Mouse (Mus musculus): ENCODE results near the gene Ssr1.

The Ssr1 gene

GRCm38 (mm10) chr13:37945392-37945791 is 48.6 kb downstream of the Ssr1 start:
- no peak for DNase-seq (ENCODE audit: low spot score)

- peak; percentile 79 for DNase-seq (ENCODE audit: low spot score)
Measured at GRCm38 (mm10) chr13:37944306-37944705, 49.7 kb downstream of the Ssr1 start.

- DNase-seq (ENCODE audit: low spot score): no peak
Measured at GRCm38 (mm10) chr13:37943466-37943865, 50.6 kb downstream of the Ssr1 start.

GRCm38 (mm10) chr13:37942887-37943331 is 51.1 kb downstream of the Ssr1 start:
- no peak for DNase-seq (ENCODE audit: low spot score)

- DNase-seq (ENCODE audit: low spot score): no peak
Measured at GRCm38 (mm10) chr13:37941950-37942886, 51.8 kb downstream of the Ssr1 start.

- no peak for DNase-seq (ENCODE audit: low spot score)
Measured at GRCm38 (mm10) chr13:37941138-37941645, 52.8 kb downstream of the Ssr1 start.

GRCm38 (mm10) chr13:37940649-37941048 is 53.4 kb downstream of the Ssr1 start:
- no peak for DNase-seq (ENCODE audit: low spot score)

- no peak for DNase-seq (ENCODE audit: low spot score)
Measured at GRCm38 (mm10) chr13:37940167-37940566, 53.9 kb downstream of the Ssr1 start.

- DNase-seq (ENCODE audit: low spot score): no peak
Measured at GRCm38 (mm10) chr13:37936351-37936750, 57.7 kb downstream of the Ssr1 start.

- no peak for DNase-seq (ENCODE audit: low spot score)
Measured at GRCm38 (mm10) chr13:37934920-37935319, 59.1 kb downstream of the Ssr1 start.

- DNase-seq (ENCODE audit: low spot score): no peak
Measured at GRCm38 (mm10) chr13:37934075-37934474, 59.9 kb downstream of the Ssr1 start.

- DNase-seq (ENCODE audit: low spot score): no peak
Measured at GRCm38 (mm10) chr13:37931210-37931922, 62.7 kb downstream of the Ssr1 start.

- no peak for DNase-seq (ENCODE audit: low spot score)
Measured at GRCm38 (mm10) chr13:37930621-37931020, 63.4 kb downstream of the Ssr1 start.

GRCm38 (mm10) chr13:37930091-37930490 is 63.9 kb downstream of the Ssr1 start:
- no peak for DNase-seq (ENCODE audit: low spot score)

GRCm38 (mm10) chr13:37929532-37929931 is 64.5 kb downstream of the Ssr1 start:
- no peak for DNase-seq (ENCODE audit: low spot score)

- DNase-seq (ENCODE audit: low spot score): no peak
Measured at GRCm38 (mm10) chr13:37926394-37926793, 67.6 kb downstream of the Ssr1 start.

GRCm38 (mm10) chr13:37924461-37924948 is 69.5 kb downstream of the Ssr1 start:
- DNase-seq (ENCODE audit: low spot score): no peak

- DNase-seq (ENCODE audit: low spot score): no peak
Measured at GRCm38 (mm10) chr13:37923643-37924460, 70.2 kb downstream of the Ssr1 start.

GRCm38 (mm10) chr13:37923091-37923490 is 70.9 kb downstream of the Ssr1 start:
- no peak for DNase-seq (ENCODE audit: low spot score)

GRCm38 (mm10) chr13:37920727-37921126 is 73.3 kb downstream of the Ssr1 start:
- DNase-seq (ENCODE audit: low spot score): no peak

GRCm38 (mm10) chr13:37919711-37920277 is 74.2 kb downstream of the Ssr1 start:
- no peak for DNase-seq (ENCODE audit: low spot score)

Measured in embryo, embryonic 10.5 days (tissue).